Mouse (Mus musculus) ES-Bruce4 (cell line): ENCODE measurements around the gene Neb.

Experiments used
- CTCF ChIP-seq: IDR thresholded peaks from one replicate; pipeline ENCODE4 v1.8.1; 2011; ENCODE audit warnings: low read depth, low read length
- EP300 ChIP-seq: IDR thresholded peaks from 2 replicates; pipeline ENCODE4 v1.6.1; 2011; ENCODE audit warnings: low read depth, low read length; ENCODE audit not compliant: insufficient read depth
- POLR2A ChIP-seq: IDR thresholded peaks from one replicate; pipeline ENCODE4 v1.8.1; 2011; ENCODE audit warnings: low read length; ENCODE audit not compliant: insufficient read depth

GRCm38 (mm10) chr2:52286421-52286820 lies 91.9 kb downstream of the Neb start:
- TF ChIP-seq CTCF (no peak), POLR2A (no peak), EP300 (no peak)
